Mouse (Mus musculus): ENCODE results near the gene Hmox1. TPM values are rescaled to one million over a fixed set of nuclear protein-coding genes. Genes with fewer than 3 reads are reported as not detected.

The Hmox1 gene
- polyA plus RNA-seq, 1 experiment from 2014 or later: 36.2 TPM

DNA sequence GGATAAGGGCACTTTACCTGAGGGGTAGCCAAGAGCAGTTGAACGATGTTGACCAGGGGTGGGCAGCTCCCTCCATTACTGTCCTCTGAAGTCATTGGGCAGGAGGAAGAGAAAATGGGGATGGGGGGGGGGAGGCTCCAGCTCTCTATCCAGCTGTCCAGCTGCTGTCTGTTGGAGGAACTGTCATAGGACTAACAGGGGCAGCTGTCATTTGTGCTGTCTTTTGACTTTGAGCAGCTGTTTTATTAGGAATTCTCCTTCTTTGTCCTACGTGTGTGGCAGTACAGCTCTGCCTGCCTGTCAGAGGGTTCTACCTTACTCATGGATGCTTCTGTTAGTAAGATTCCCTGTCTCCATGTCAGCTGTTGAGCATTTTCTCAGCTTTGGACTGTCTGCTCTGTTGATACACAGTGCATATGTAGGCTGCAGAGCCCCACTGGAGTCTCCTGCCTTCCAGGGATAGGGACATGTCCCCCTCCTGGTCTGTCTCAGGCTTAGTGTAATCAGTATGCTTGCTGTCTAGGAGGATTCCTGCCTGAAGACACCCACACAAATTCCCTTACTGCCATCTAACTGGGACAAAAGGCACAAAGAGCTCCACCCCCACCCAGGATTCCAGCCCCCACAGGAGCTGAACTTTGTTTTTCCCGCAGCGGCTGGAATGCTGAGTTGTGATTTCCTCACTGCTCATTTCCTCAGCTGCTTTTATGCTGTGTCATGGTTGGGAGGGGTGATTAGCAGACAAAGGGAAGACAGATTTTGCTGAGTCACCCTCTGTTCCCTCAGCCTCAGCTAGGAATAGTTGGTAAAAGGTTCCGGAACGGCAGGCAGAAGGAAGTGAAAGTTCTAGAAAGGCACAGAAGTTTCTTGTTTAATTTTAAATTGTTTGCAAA, 4.2 kb upstream of the Hmox1 start:
- H3K27ac ChIP-seq (replicated peaks): peak overlapping the region; percentile 81
- no peaks in the 10 kb centered on the region for H3K27me3 ChIP-seq
- H3K36me3 ChIP-seq: no peaks in the 10 kb centered on the region
- H3K4me2 ChIP-seq (replicated peaks): peak overlapping the region; percentile 44
- 13% methylated on average over 6 of the region's 6 CpGs for WGBS
- H3K9me3 ChIP-seq (replicated peaks): no peaks in the 10 kb centered on the region
- no peak overlapping the region for H3K9ac ChIP-seq
- peak overlapping the region; percentile 17 for H3K4me3 ChIP-seq (replicated peaks)
- H3K4me1 ChIP-seq: peaks cover 14% of the 10 kb centered on the region
- peak; percentile 59; the same call in 1 of the 2 replicates for ATAC-seq (ENCODE audit: insufficient number of reproducible peaks, low FRiP score, low TSS enrichment, low read depth)

DNA sequence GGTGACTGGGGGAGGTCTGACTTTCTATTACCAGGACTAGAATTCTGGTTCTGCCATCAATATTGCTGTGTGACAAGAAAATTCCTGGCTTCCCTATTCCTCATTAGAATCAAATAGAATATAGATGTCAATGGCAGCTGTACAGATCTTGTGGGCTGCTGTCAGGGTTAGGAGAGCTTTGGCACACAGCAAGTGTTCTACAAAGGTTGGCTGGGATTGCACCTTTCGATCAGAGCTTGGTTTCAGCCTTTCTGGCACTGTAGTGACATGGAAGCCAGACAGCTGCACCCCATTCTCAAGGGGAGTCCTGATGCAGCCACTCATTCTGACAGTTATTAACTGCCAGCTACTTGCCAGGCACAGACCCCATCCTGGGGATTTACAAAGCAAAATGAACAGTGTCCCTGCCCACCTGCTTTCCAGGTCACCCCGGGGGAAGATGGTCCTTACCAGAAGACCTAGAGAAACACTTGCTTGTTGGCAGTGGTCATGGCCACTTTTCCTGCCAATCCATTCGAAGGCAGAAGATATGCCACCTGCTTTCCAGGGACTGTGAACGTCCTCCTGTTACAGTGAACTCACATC, 2.5 kb upstream of the Hmox1 start:
- Histone ChIP-seq H3K4me2 (replicated peaks) (no peak overlapping the region), H3K4me1 (peaks cover 14% of the 10 kb centered on the region), H3K9ac (no peak overlapping the region), H3K27ac (replicated peaks) (no peak overlapping the region), H3K27me3 (no peaks in the 10 kb centered on the region), H3K36me3 (no peaks in the 10 kb centered on the region), H3K9me3 (replicated peaks) (no peaks in the 10 kb centered on the region), H3K4me3 (replicated peaks) (no peak overlapping the region)
- no peak for ATAC-seq (ENCODE audit: insufficient number of reproducible peaks, low FRiP score, low TSS enrichment, low read depth)
- WGBS: 82% methylated on average over 4 of the region's 4 CpGs

DNA sequence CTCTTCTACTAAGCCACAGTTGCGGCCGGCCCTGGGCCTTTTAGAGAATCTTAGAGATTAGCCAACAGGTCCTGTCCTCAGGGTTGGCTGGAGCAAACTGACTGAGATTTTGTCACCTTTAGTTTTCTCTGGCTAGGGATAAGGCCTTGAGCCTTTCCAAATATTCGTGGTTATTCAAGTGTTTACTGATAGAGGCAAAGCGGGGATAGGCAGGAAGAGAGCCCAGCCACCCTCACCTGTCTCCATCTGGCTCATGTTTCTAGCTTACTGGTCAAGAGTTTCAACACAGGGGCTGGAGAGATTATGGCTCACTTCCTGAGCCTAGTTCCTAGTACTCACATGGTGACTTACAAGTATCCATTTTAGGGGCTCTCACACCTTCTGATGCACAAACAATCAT, 9.5 kb downstream of the Hmox1 start:
- 85% methylated on average over 4 of the region's 4 CpGs for WGBS
- ATAC-seq (ENCODE audit: insufficient number of reproducible peaks, low FRiP score, low TSS enrichment, low read depth): no peak
- no peaks in the 10 kb centered on the region for H3K9me3 ChIP-seq (replicated peaks)

DNA sequence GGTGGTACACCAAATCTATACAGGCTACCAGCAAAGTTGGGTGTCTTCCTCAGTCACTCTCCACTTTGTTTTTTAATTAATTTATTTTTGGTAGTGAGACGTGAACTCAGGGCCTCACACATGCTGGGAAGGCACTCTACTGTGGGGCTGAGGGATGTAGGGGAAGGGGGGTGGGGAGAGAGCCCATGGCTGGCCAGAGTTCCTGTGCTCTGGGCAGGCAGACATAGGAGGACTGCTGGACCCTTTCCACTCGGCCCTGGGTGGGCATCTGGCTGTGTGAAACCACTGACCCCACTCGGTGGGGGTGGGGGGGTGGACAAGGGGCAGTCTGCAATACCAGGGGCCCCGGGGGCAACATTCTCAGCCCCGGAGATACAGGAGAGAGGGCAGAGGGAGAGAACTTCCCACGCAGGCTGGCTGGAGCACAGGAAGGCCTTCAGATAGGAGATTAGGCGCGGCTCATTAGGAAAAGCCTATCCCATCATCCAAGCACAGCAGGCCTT, 10.0 kb downstream of the Hmox1 start:
- H3K4me3 ChIP-seq (replicated peaks): no peak overlapping the region
- WGBS: 48% methylated on average over 8 of the region's 8 CpGs
- no peak for ATAC-seq (ENCODE audit: insufficient number of reproducible peaks, low FRiP score, low TSS enrichment, low read depth)
- no peak overlapping the region for H3K4me2 ChIP-seq (replicated peaks)
- H3K4me1 ChIP-seq: no peaks in the 10 kb centered on the region
- H3K27me3 ChIP-seq: no peaks in the 10 kb centered on the region
- H3K36me3 ChIP-seq: 0 out of 2 replicates have a peak, but pooled peaks cover 3% of the 10 kb centered on the region
- H3K27ac ChIP-seq (replicated peaks): no peak overlapping the region
- H3K9ac ChIP-seq: no peak overlapping the region
- no peaks in the 10 kb centered on the region for H3K9me3 ChIP-seq (replicated peaks)

More for the DNA sequence above, 9.5 kb downstream of the Hmox1 start:
- H3K4me1 ChIP-seq: no peaks in the 10 kb centered on the region
- no peak overlapping the region for H3K9ac ChIP-seq
- H3K4me2 ChIP-seq (replicated peaks): no peak overlapping the region
- no peak overlapping the region for H3K4me3 ChIP-seq (replicated peaks)
- no peak overlapping the region for H3K27ac ChIP-seq (replicated peaks)
- no peaks in the 10 kb centered on the region for H3K27me3 ChIP-seq
- H3K36me3 ChIP-seq: peaks cover 6% of the 10 kb centered on the region; the same call in 1 of the 2 replicates

DNA sequence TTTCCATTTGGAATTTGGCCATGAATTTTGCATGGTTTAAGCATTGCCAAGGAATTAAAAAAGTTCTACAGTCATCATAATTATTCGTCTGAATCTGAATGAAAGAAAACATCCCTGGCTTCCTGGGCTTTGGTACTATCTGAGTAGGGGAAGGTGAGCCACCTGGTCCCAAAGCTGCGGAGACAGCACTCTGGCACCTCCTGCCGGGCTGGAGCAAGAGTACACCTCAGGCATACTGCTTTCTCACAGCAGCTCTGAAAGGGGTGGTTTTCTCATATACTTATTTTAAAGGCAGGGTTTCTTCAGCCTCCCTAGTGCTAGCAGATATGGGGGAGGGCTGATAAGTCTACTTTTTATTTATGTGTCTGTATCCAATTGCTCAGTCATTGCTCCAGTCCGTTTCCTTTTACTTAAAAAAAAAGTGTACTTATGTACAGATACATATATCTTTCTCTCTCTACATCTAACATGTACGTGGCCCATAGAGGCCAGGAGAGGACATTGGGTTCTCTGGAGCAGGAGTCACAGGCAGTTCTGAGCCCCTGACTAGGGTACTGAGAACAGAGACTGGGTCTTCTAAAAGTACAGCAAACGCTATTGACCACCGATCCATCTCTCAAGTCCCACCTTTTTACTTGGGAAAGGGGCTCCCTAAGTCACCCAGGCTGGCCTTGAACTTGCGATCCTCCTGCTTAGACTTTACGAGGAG, 15.3 kb downstream of the Hmox1 start:
- peaks cover 27% of the 10 kb centered on the region for H3K36me3 ChIP-seq
- under 1% methylated on average over 9 of the region's 9 CpGs for WGBS

DNA sequence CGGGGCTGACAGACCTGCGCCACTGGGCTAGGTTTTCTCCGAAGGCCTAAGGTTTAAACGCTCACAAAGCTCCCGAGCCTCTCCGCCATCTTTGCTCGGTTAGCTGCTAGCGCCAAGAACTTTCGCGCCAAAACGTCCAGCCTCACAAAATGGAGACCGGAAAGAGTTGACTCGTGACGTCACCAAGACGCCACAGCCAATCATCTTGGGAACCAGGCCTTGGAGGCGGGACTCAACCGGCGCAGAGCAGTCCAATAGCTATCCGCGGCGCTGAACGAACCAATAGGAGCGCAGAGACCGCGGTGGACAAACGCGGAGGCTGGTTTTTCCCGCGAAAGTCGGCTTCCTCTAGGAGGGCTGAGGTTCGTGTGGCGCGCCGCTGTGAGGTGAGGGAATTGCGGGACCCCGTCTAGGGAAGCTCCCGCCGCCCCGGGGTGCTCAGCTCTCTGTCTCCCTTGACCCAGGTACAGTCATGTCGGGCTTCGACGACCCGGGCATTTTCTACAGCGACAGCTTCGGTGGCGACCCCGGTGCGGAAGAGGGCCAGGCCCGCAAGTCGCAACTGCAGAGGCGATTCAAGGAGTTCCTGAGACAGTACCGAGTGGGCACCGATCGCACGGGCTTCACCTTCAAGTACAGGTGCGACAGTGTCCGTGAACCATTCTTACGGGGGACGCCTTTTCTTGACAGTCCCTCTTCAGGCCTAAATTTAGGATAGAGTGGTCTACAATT, 16.0 kb downstream of the Hmox1 start, which contains the start of gene Mcm5:
Gene Mcm5 (plus strand): TSS at position 334 of the 732 bp plus-strand sequence.
- Histone ChIP-seq H3K4me3 (replicated peaks) (peak within 1 kb of the TSS; percentile 82), H3K4me2 (replicated peaks) (peak within 1 kb of the TSS; percentile 85), H3K27me3 (no peaks in the 10 kb centered on the region), H3K36me3 (peaks cover 34% of the 10 kb centered on the region), H3K4me1 (peaks cover 21% of the 10 kb centered on the region), H3K27ac (replicated peaks) (peak within 1 kb of the TSS; percentile 88), H3K9me3 (replicated peaks) (no peaks in the 10 kb centered on the region), H3K9ac (peak within 1 kb of the TSS; percentile 70)
- under 1% methylated on average over 59 of the region's 59 CpGs for WGBS
- peak; percentile 98 for ATAC-seq (ENCODE audit: insufficient number of reproducible peaks, low FRiP score, low TSS enrichment, low read depth)

More for the DNA sequence above, 15.3 kb downstream of the Hmox1 start:
- peaks cover 21% of the 10 kb centered on the region for H3K4me1 ChIP-seq
- H3K4me3 ChIP-seq (replicated peaks): peak overlapping the region; percentile 82
- H3K9ac ChIP-seq: peak overlapping the region; percentile 52
- H3K27me3 ChIP-seq: no peaks in the 10 kb centered on the region
- H3K9me3 ChIP-seq (replicated peaks): no peaks in the 10 kb centered on the region
- H3K4me2 ChIP-seq (replicated peaks): peak overlapping the region; percentile 85
- peak; percentile 68; the same call in 1 of the 2 replicates for ATAC-seq (ENCODE audit: insufficient number of reproducible peaks, low FRiP score, low TSS enrichment, low read depth)
- peak overlapping the region; percentile 88 for H3K27ac ChIP-seq (replicated peaks)

DNA sequence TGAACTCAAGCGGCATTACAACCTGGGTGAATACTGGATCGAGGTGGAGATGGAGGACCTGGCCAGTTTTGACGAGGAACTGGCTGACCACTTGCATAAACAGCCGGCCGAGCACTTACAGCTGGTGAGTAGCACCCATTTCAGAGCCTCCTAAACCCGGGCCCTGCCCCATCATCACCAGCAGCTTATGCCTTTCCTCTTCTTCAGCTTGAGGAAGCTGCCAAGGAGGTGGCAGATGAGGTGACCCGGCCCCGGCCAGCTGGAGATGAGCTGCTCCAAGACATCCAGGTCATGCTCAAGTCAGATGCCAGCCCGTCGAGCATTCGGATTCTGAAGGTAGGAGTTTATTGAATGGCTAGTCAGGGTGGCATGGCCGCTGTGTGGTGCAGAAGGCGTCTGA, 16.7 kb downstream of the Hmox1 start:
- peak overlapping the region; percentile 82 for H3K4me3 ChIP-seq (replicated peaks)
- WGBS: 15% methylated on average over 13 of the region's 13 CpGs
- no peaks in the 10 kb centered on the region for H3K9me3 ChIP-seq (replicated peaks)
- H3K4me1 ChIP-seq: peaks cover 21% of the 10 kb centered on the region
- peak overlapping the region; percentile 85 for H3K4me2 ChIP-seq (replicated peaks)
- H3K27me3 ChIP-seq: no peaks in the 10 kb centered on the region
- peak overlapping the region; percentile 70 for H3K9ac ChIP-seq
- peaks cover 39% of the 10 kb centered on the region for H3K36me3 ChIP-seq
- ATAC-seq (ENCODE audit: insufficient number of reproducible peaks, low FRiP score, low TSS enrichment, low read depth): no peak
- no peak overlapping the region for H3K27ac ChIP-seq (replicated peaks)

DNA sequence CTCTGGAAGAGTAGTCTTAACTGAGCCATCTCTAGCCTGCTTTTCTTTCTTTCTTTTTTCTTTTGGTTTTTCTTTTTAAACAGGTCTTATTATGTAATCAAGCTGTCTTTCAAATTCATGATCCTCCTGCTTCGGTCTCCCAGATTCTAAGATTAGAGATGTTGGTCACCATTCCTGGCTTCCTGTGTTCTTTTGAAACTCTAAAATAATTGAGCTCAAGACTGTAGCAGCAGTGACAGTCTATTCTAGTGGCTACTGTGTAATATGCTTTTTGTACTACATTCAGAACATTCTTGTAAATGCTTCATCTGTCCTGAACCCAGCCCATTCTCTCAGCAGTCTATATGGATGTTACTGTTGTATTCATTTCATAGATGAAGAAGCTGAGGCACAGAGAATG, 25.1 kb downstream of the Hmox1 start:
- Histone ChIP-seq H3K36me3 (peaks cover 93% of the 10 kb centered on the region), H3K27me3 (no peaks in the 10 kb centered on the region), H3K4me3 (replicated peaks) (no peak overlapping the region), H3K4me1 (no peaks in the 10 kb centered on the region), H3K9me3 (replicated peaks) (no peaks in the 10 kb centered on the region), H3K4me2 (replicated peaks) (no peak overlapping the region), H3K9ac (no peak overlapping the region), H3K27ac (replicated peaks) (no peak overlapping the region)
- WGBS: 88% methylated on average over 1 of the region's 1 CpGs
- no peak for ATAC-seq (ENCODE audit: insufficient number of reproducible peaks, low FRiP score, low TSS enrichment, low read depth)

DNA sequence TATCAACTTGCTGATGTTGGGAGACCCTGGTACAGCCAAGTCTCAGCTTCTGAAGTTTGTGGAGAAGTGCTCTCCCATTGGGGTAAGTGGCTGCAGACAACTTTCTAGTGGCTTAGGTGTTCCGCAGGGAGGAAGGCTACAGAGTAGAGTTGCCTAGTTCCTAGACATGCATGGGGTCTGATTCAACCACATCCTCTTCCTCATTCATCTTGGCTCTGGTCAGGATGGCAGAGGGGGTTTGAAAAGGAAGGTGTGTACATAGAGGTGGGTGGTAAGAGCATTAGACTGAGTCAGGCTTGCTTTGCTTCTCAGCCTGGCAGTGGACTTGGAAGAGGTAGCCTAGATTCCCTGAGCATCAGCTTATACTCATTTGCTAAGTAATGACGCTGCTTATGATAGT, 25.9 kb downstream of the Hmox1 start:
- Histone ChIP-seq H3K36me3 (peaks cover 93% of the 10 kb centered on the region), H3K27ac (replicated peaks) (no peak overlapping the region), H3K9ac (no peak overlapping the region), H3K9me3 (replicated peaks) (no peaks in the 10 kb centered on the region), H3K4me3 (replicated peaks) (no peak overlapping the region), H3K27me3 (no peaks in the 10 kb centered on the region), H3K4me1 (no peaks in the 10 kb centered on the region), H3K4me2 (replicated peaks) (no peak overlapping the region)
- WGBS: 95% methylated on average over 2 of the region's 2 CpGs
- ATAC-seq (ENCODE audit: insufficient number of reproducible peaks, low FRiP score, low TSS enrichment, low read depth): no peak

DNA sequence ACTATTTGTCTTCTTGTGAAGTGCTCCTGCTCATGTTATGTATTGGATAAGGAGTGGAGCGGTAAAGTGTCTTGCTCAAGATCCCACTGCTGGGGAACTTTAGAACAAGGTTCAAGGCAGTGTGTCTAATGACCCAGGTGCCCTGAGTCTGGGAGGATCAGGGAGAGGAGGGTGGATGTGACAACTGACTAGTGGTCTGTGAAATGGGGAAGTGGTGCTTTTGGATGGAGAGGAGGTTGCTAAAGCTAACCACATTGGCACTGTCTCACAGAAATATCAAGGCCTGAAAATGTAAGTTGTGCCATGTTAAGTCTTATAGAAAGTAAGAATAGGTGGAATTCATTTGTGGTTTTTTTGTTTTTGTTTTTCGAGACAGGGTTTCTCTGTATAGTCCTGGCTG, 26.3 kb downstream of the Hmox1 start:
- H3K4me1 ChIP-seq: no peaks in the 10 kb centered on the region
- H3K4me3 ChIP-seq (replicated peaks): no peak overlapping the region
- peaks cover 95% of the 10 kb centered on the region for H3K36me3 ChIP-seq
- H3K27me3 ChIP-seq: no peaks in the 10 kb centered on the region
- H3K9me3 ChIP-seq (replicated peaks): no peaks in the 10 kb centered on the region
- ATAC-seq (ENCODE audit: insufficient number of reproducible peaks, low FRiP score, low TSS enrichment, low read depth): no peak
- 90% methylated on average over 2 of the region's 2 CpGs for WGBS
- no peak overlapping the region for H3K9ac ChIP-seq
- no peak overlapping the region for H3K4me2 ChIP-seq (replicated peaks)
- H3K27ac ChIP-seq (replicated peaks): no peak overlapping the region

All from embryonic facial prominence, embryonic 15.5 days (tissue).